Mouse (Mus musculus) A20 (cell line): Measurements from ENCODE around the gene Igll1.

ENCODE experiments used
- DNase-seq: peaks from one replicate; pipeline ENCODE4 v3.0.0-alpha.2; 2011; ENCODE audit warnings: low read depth, low spot score

The Igll1 gene

GRCm38 (mm10) chr16:16854836-16855235 lies 8.9 kb downstream of the Igll1 start:
- DNase-seq = peak; percentile 77

GRCm38 (mm10) chr16:16852411-16852810 lies 11.4 kb downstream of the Igll1 start:
- DNase-seq = no peak

- peak; percentile 40 for DNase-seq
Measured at GRCm38 (mm10) chr16:16849196-16849595, 14.6 kb downstream of the Igll1 start.

- no peak for DNase-seq
Measured at GRCm38 (mm10) chr16:16829671-16830070, 34.1 kb downstream of the Igll1 start.

- peak; percentile 40 for DNase-seq
Measured at GRCm38 (mm10) chr16:16828757-16829615, 34.8 kb downstream of the Igll1 start, which contains the start of gene Spag6l. Spag6l (minus strand) TSS chr16:16829456.

GRCm38 (mm10) chr16:16826223-16826622 lies 37.6 kb downstream of the Igll1 start:
- DNase-seq = no peak

- no peak for DNase-seq
Measured at GRCm38 (mm10) chr16:16825476-16825875, 38.3 kb downstream of the Igll1 start.
